In genomic region chr12:80463666-80464269, GRCm38 (mm10) we compare ENCODE assay signal across 7 mouse cellular contexts. TPM values are rescaled to one million over a fixed set of nuclear protein-coding genes. Genes with fewer than 3 reads are reported as not detected.
DNase-seq lines count a peak whose midpoint lies in the region; ATAC-seq and TF ChIP-seq lines count a peak whose summit lies in the region.

No protein-coding gene starts in this region.

- H3K79me2 ChIP-seq in C2C12 (ENCODE audit: control insufficient read depth, insufficient read depth), result no peaks in the 10 kb centered on the region
- 0 out of 2 replicates have a peak, but pooled peaks cover 5% of the 10 kb centered on the region for H3K79me2 ChIP-seq in CH12.LX (replicated peaks; ENCODE audit: control insufficient read depth, extremely low read depth, insufficient read depth, poor library complexity, severe bottlenecking)

- peaks cover 0 to 3% of the 10 kb centered on the region in 2 experiments; a peak in 1 of 4 replicates for H3K4me1 ChIP-seq in CH12.LX (ENCODE audit: control insufficient read depth in 1 of 2, insufficient read depth in 2 of 2)
- H3K4me1 ChIP-seq in forebrain, embryonic 10.5 days, result peaks cover 12% of the 10 kb centered on the region
- H3K4me1 ChIP-seq in liver, embryonic 16.5 days (ENCODE audit: control insufficient read depth, low read depth, low read length), result no peaks in the 10 kb centered on the region; the same call in 1 of the 2 replicates

- H3K4me2 ChIP-seq in CH12.LX (ENCODE audit: insufficient read depth, low read depth, poor library complexity, severe bottlenecking), result peak overlapping the region; percentile 85
- H3K4me2 ChIP-seq in liver, embryonic 16.5 days (ENCODE audit: low read depth, low read length), result peak overlapping the region; percentile 91

- TF ChIP-seq RAD21 in CH12.LX (IDR thresholded peaks at IDR 0.05; ENCODE audit: low read depth, low read length), result no peak

- dilution Hi-C loops in CH12.LX (cut with MboI; ENCODE audit: extremely low pct_ligation_motif_present, extremely low pct_unique_long_range_greater_than_20kb, low sequenced_read_pairs), result no loop called here

- no peaks in the 10 kb centered on the region for H3K27me3 ChIP-seq in C2C12 (ENCODE audit: control insufficient read depth, insufficient read depth, insufficient read length)
- H3K27me3 ChIP-seq in CH12.LX (replicated peaks), result no peaks in the 10 kb centered on the region
- no peaks in the 10 kb centered on the region for H3K27me3 ChIP-seq in forebrain, embryonic 10.5 days (ENCODE audit: poor library complexity, severe bottlenecking)
- H3K27me3 ChIP-seq in liver, embryonic 16.5 days (ENCODE audit: control insufficient read depth, insufficient read depth, low read depth, low read length), result no peaks in the 10 kb centered on the region

- H3K27ac ChIP-seq in CH12.LX (ENCODE audit: insufficient read depth, low read depth), result no peak overlapping the region
- H3K27ac ChIP-seq in forebrain, embryonic 10.5 days, result peak overlapping the region; percentile 94
- H3K27ac ChIP-seq in liver, embryonic 16.5 days (ENCODE audit: low read length), result peak overlapping the region; percentile 66

- 10% methylated on average over 17 of the region's 17 CpGs for WGBS in forebrain, embryonic 10.5 days
- 14% methylated on average over 17 of the region's 17 CpGs for WGBS in liver, embryonic 16.5 days (ENCODE audit: insufficient replicate concordance)

- in situ Hi-C loops in CH12.LX (cut with MboI; ENCODE audit: low pct_ligation_motif_present, low pct_unique_long_range_greater_than_20kb, low sequenced_read_pairs), result no loop called here

- H3K4me3 ChIP-seq in C2C12 (ENCODE audit: insufficient read depth, poor library complexity, severe bottlenecking), result peak overlapping the region; percentile 56
- H3K4me3 ChIP-seq in CH12.LX (replicated peaks in 1 of 3; ENCODE audit: low read depth in 2 of 3, low read length in 2 of 3, poor library complexity in 1 of 3), result peak overlapping the region; percentile 84 to 91 (median 86)
- peak overlapping the region; percentile 94 for H3K4me3 ChIP-seq in forebrain, embryonic 10.5 days
- H3K4me3 ChIP-seq in liver, embryonic 16.5 days (ENCODE audit: low read depth, low read length), result peak overlapping the region; percentile 89

- TF ChIP-seq CTCF in C2C12 (IDR thresholded peaks at IDR 0.05; ENCODE audit: control insufficient read depth, insufficient read depth, insufficient read length) (no peak), CH12.LX (conservative IDR thresholded peaks at IDR 0.05 in 1 of 2, IDR thresholded peaks at IDR 0.05 in 1 of 2; ENCODE audit: low read depth in 2 of 2, low read length in 2 of 2) (no peak)

- peaks cover 1% of the 10 kb centered on the region for H3K79me3 ChIP-seq in C2C12 (ENCODE audit: low read depth)

- H3K9ac ChIP-seq in CH12.LX (ENCODE audit: insufficient read depth, low read depth), result peak overlapping the region; percentile 89
- H3K9ac ChIP-seq in liver, embryonic 16.5 days (ENCODE audit: low read depth, low read length), result peak overlapping the region; percentile 80

- no peak for ATAC-seq in liver, embryonic 16.5 days (ENCODE audit: low read depth)

- peaks cover 3% of the 10 kb centered on the region for H3K9me3 ChIP-seq in CH12.LX (replicated peaks; ENCODE audit: low read length)
- H3K9me3 ChIP-seq in forebrain, embryonic 10.5 days, result no peaks in the 10 kb centered on the region; the same call in 1 of the 2 replicates
- H3K9me3 ChIP-seq in liver, embryonic 16.5 days (replicated peaks; ENCODE audit: control insufficient read depth, low read length), result no peaks in the 10 kb centered on the region

- peak overlapping the region; percentile 6 for H3ac ChIP-seq in C2C12 (ENCODE audit: control insufficient read depth, insufficient read length, low read depth)

- no peaks in the 10 kb centered on the region for H3K36me3 ChIP-seq in C2C12 (ENCODE audit: control insufficient read depth, insufficient read depth)
- no peaks in the 10 kb centered on the region for H3K36me3 ChIP-seq in CH12.LX (replicated peaks in 1 of 2; ENCODE audit: control insufficient read depth in 1 of 2, insufficient read depth in 1 of 2, low read length in 1 of 2)
- H3K36me3 ChIP-seq in forebrain, embryonic 10.5 days (replicated peaks), result no peaks in the 10 kb centered on the region
- no peaks in the 10 kb centered on the region for H3K36me3 ChIP-seq in liver, embryonic 16.5 days (ENCODE audit: control insufficient read depth, insufficient read depth)

- DNase-seq in CH12.LX (ENCODE audit: extremely low read depth), result no peak
- DNase-seq in forebrain, embryonic 10.5 days (ENCODE audit: extremely low spot score, low spot score), result no peak
- DNase-seq in heart, postnatal 4 days, result peak; percentile 32
- DNase-seq in natural killer cell, adult 2 months (ENCODE audit: low spot score in 2 of 2), result no peak
- no peak for DNase-seq in B cell, adult 2 months

- TF ChIP-seq POLR2A in CH12.LX (IDR thresholded peaks at IDR 0.05; ENCODE audit: low read depth, low read length), result no peak

- no peak for TF ChIP-seq EP300 in CH12.LX (IDR thresholded peaks at IDR 0.05; ENCODE audit: low read length)

TF ChIP-seq in C2C12, 6 proteins besides CTCF, POLR2A, EP300 and RAD21:
- TF ChIP-seq FOSL1 (IDR thresholded peaks at IDR 0.05; ENCODE audit: insufficient read depth, low read length, poor library complexity, severe bottlenecking) (no peak), MAX (IDR thresholded peaks at IDR 0.05) (no peak), CEBPB (IDR thresholded peaks at IDR 0.05; ENCODE audit: low read depth) (no peak), MYOD1 (IDR thresholded peaks at IDR 0.05; ENCODE audit: control insufficient read depth, insufficient read length, low read depth) (no peak), MYOG (IDR thresholded peaks at IDR 0.05; ENCODE audit: control insufficient read depth, extremely low read depth, insufficient read length) (no peak), USF1 (IDR thresholded peaks at IDR 0.05; ENCODE audit: low read depth) (no peak)

TF ChIP-seq in CH12.LX, 34 proteins besides CTCF, POLR2A, EP300 and RAD21:
- TF ChIP-seq ZNF384 (IDR thresholded peaks at IDR 0.05; ENCODE audit: low read depth, low read length), result peak; percentile 71
- TF ChIP-seq ELF1 (IDR thresholded peaks at IDR 0.05; ENCODE audit: low read depth, low read length), result no peak

RNA-seq across cellular contexts. Expression of gene Exd2, which starts 0.9 kb away (rescaled TPM):
- polyA plus RNA-seq in C2C12 (2012; fragmentation: generic; extraction: Trizol) (5.2 TPM), CH12.LX (2012; ENCODE audit: insufficient read length, low read depth) (8.8 and 11.2 TPM in 2 replicates)
- total RNA-seq in CH12.LX (2012; rRNA removed) (10.6 and 15.0 TPM in 2 replicates), CH12.LX (2014; rRNA removed) (11.3 and 12.8 TPM in 2 replicates)
- 31.9 and 33.5 TPM in 2 replicates for polyA plus RNA-seq in forebrain, embryonic 10.5 days (2016; fragmentation: Nextera tagmentation; extraction: Ambion mirVana)
- total RNA-seq in heart, postnatal 4 days (2021), result 10 to 100 TPM; 10.0 to 10.9 TPM
- 5.7 and 7.1 TPM in 2 replicates for polyA plus RNA-seq in liver, embryonic 16.5 days (2015; fragmentation: Nextera tagmentation; extraction: Ambion mirVana)

RNA-seq across cellular contexts. Expression of gene Dcaf5, which starts 27.4 kb away (rescaled TPM):
- polyA plus RNA-seq in C2C12 (2012; fragmentation: generic; extraction: Trizol) (7.8 TPM), CH12.LX (2012; ENCODE audit: insufficient read length, low read depth) (13.2 and 15.2 TPM in 2 replicates)
- total RNA-seq in CH12.LX (2012; rRNA removed) (11.0 and 13.0 TPM in 2 replicates), CH12.LX (2014; rRNA removed) (8.2 and 9.2 TPM in 2 replicates)
- polyA plus RNA-seq in forebrain, embryonic 10.5 days (2016; fragmentation: Nextera tagmentation; extraction: Ambion mirVana), result 11.9 and 13.3 TPM in 2 replicates
- total RNA-seq in heart, postnatal 4 days (2021), result 10 to 100 TPM; 36.3 to 37.3 TPM
- 2.3 and 2.4 TPM in 2 replicates for polyA plus RNA-seq in liver, embryonic 16.5 days (2015; fragmentation: Nextera tagmentation; extraction: Ambion mirVana)

RNA-seq across cellular contexts. Expression of gene Galnt16, which starts 54.3 kb away (rescaled TPM):
- polyA plus RNA-seq in C2C12 (2012; fragmentation: generic; extraction: Trizol) (not detected), CH12.LX (2012; ENCODE audit: insufficient read length, low read depth) (not detected in 2 replicates)
- total RNA-seq in CH12.LX (2012; rRNA removed) (0.13 TPM in 1 of 2 replicates, not detected in the other), CH12.LX (2014; rRNA removed) (not detected in 2 replicates)
- polyA plus RNA-seq in forebrain, embryonic 10.5 days (2016; fragmentation: Nextera tagmentation; extraction: Ambion mirVana), result 30.8 and 31.1 TPM in 2 replicates
- total RNA-seq in heart, postnatal 4 days (2021), result 10 to 100 TPM; 15.7 to 17.8 TPM
- polyA plus RNA-seq in liver, embryonic 16.5 days (2015; fragmentation: Nextera tagmentation; extraction: Ambion mirVana), result 0.15 and 0.53 TPM in 2 replicates

Comparison
In these comparisons a context has a peak if more than half of its experiments do, and no peak if none do; other contexts are left out.
1. RNA of gene Galnt16, which starts 54.3 kb away (polyA plus RNA-seq): 30.8 to 31.1 TPM in forebrain, embryonic 10.5 days; 0.15 to 0.53 TPM in liver, embryonic 16.5 days, not detected in CH12.LX and not detected in C2C12 (single experiment); every median in the first group is over 10 times any median in the second.
2. Peak in every context shown above with its lines, with median percentiles within 50 percentile points of each other: H3K4me3 ChIP-seq.